ENCODE assay signal across 8 mouse cellular contexts in the genomic region with DNA sequence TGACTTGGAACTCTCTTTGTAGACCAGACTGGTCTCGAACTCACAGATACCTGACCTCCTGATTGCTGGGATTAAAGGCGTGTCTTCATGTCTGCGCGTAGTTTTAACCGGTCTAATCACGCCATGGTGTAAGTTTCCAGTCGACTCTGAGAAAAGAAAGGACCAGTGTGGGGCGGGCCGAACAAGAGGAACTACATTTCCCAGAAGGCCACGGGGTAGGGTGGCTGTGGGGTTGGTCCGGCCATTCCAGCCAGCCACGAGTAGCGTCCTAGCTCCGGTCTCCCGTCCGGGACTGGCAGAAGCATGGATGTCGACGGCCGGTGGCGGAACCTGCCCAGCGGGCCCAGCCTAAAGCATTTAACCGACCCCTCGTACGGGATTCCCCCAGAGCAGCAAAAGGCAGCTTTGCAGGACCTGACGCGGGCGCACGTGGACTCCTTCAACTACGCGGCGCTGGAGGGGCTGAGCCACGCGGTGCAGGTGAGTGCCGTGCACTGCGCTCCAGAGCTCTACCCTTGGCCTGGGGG. TPM values are rescaled to one million over a fixed set of nuclear protein-coding genes. Genes with fewer than 3 reads are reported as not detected.
DNase-seq lines count a peak whose midpoint lies in the region; ATAC-seq and TF ChIP-seq lines count a peak whose summit lies in the region.

Gene Polr1b (plus strand): TSS at position 212 of the 527 bp plus-strand sequence.

- no peaks in the 10 kb centered on the region for H3K9me3 ChIP-seq in hindbrain, embryonic 10.5 days
- no peaks in the 10 kb centered on the region for H3K9me3 ChIP-seq in lung, postnatal 0 days (ENCODE audit: low read length)

- TF ChIP-seq CTCF in lung, postnatal 0 days (IDR thresholded peaks at IDR 0.05): no peak

- peak within 1 kb of the TSS; percentile 85 for H3K4me3 ChIP-seq in hindbrain, embryonic 10.5 days
- H3K4me3 ChIP-seq in lung, postnatal 0 days (ENCODE audit: low read depth, low read length): peak within 1 kb of the TSS; percentile 80

- H3K4me1 ChIP-seq in hindbrain, embryonic 10.5 days (replicated peaks): peaks cover 12% of the 10 kb centered on the region
- H3K4me1 ChIP-seq in lung, postnatal 0 days (ENCODE audit: insufficient read depth, low read depth, low read length): 0 out of 2 replicates have a peak, but pooled peaks cover 2% of the 10 kb centered on the region

- WGBS in hindbrain, embryonic 10.5 days: under 1% methylated on average over 35 of the region's 35 CpGs
- WGBS in lung, postnatal 0 days: under 1% methylated on average over 35 of the region's 35 CpGs

- H3K9ac ChIP-seq in lung, postnatal 0 days (replicated peaks; ENCODE audit: low read depth): peak within 1 kb of the TSS; percentile 56

- DNase-seq in MN1 (ENCODE audit: low spot score): peak; percentile 92
- peak; percentile 95 for DNase-seq in cerebellum, adult 9-10 months
- DNase-seq in hindbrain, embryonic 10.5 days (ENCODE audit: low spot score): peak; percentile 92
- peak; percentile 93 for DNase-seq in layer of hippocampus, adult 9-11 months
- peak; percentile 98 for DNase-seq in lung, postnatal 0 days (ENCODE audit: low spot score)
- DNase-seq in ovary, postnatal 14 days (ENCODE audit: low spot score): peak; percentile 88
- DNase-seq in thymus, postnatal 14 days: peak; percentile 86

- peak within 1 kb of the TSS; percentile 87 for H3K27ac ChIP-seq in hindbrain, embryonic 10.5 days
- H3K27ac ChIP-seq in lung, postnatal 0 days (ENCODE audit: low read length): 0 out of 2 replicates have a peak within 1 kb of the TSS, but pooled peaks have one; percentile 20

- peak; percentile 98 for ATAC-seq in frontal cortex, adult (ENCODE audit: low TSS enrichment)
- peak; percentile 100 for ATAC-seq in lung, postnatal 0 days

- peaks cover 39% of the 10 kb centered on the region for H3K36me3 ChIP-seq in hindbrain, embryonic 10.5 days
- H3K36me3 ChIP-seq in lung, postnatal 0 days (ENCODE audit: insufficient read depth, low read length): no peaks in the 10 kb centered on the region

- no peak for TF ChIP-seq EP300 in lung, postnatal 0 days (IDR thresholded peaks at IDR 0.05)

- no peaks in the 10 kb centered on the region for H3K27me3 ChIP-seq in hindbrain, embryonic 10.5 days (ENCODE audit: insufficient read depth, poor library complexity, severe bottlenecking)
- no peaks in the 10 kb centered on the region for H3K27me3 ChIP-seq in lung, postnatal 0 days (replicated peaks; ENCODE audit: insufficient read depth, low read length)

- H3K4me2 ChIP-seq in lung, postnatal 0 days (replicated peaks; ENCODE audit: low read depth, low read length): peak within 1 kb of the TSS; percentile 96

RNA-seq across cellular contexts. Expression of gene Polr1b, which starts in this region (rescaled TPM):
- polyA plus RNA-seq in hindbrain, embryonic 10.5 days (2016; fragmentation: Nextera tagmentation; extraction: Ambion mirVana): 31.5 and 34.9 TPM in 2 replicates
- polyA plus RNA-seq in lung, postnatal 0 days (2015; fragmentation: Nextera tagmentation; extraction: Ambion mirVana): 5.5 and 6.7 TPM in 2 replicates

Comparison
In these comparisons a context has a peak if more than half of its experiments do, and no peak if none do; other contexts are left out.
1. Peak in every context shown above with its lines: DNase-seq, ATAC-seq, H3K4me3 ChIP-seq and H3K27ac ChIP-seq.